8 mouse cellular contexts compared by ENCODE assay signal in the genomic region with DNA sequence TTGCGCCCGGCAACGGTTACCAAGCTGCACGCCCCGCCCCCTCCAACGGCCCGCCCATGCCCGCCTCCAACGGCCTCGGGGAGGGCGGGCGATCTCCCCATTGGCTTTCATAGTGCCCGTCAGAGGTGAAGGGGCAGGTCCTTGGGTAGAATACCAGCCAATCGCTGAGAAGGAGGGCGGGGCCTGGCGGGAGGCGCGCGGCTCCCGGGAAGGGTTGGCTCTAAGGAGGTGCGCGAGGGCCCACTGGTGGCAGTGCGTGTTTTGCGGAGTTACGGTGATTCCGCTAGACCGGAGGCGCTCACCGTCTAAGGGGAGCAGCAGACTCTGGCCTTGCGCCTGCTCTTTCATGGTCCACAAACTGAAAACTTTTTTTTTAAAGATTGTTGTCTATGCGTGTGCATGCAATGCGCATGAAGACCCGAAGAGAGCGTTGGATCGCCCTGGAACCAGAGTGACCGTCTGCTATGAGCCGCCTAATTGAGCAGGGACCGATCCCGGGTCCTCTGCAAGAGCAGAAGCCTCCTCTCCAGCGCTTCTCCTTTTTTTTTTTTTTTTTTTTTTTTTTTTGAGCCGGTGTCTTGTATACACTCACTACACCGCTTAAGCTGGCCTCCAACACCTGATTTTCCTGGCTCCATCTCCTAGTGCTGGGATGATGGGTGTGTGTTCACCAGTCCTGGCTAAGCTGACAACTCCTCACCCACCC. TPM values are rescaled to one million over a fixed set of nuclear protein-coding genes. Genes with fewer than 3 reads are reported as not detected.
DNase-seq lines count a peak whose midpoint lies in the region; ATAC-seq lines count a peak whose summit lies in the region.

No protein-coding gene starts in this region.

- H3K9me3 ChIP-seq in hindbrain, embryonic 15.5 days: no peaks in the 10 kb centered on the region

- peak overlapping the region; percentile 84 for H3K4me2 ChIP-seq in hindbrain, embryonic 15.5 days

- peak; percentile 98 for DNase-seq in R1 (ENCODE audit: low read depth, low spot score)
- peak; percentile 98 to 100 for DNase-seq in cerebellum, postnatal 25 days
- peak; percentile 94 for DNase-seq in frontal cortex, postnatal 25 days (ENCODE audit: low spot score in 2 of 2)
- peak; percentile 97 for DNase-seq in left cerebral cortex, adult 11 months (ENCODE audit: low spot score)
- peak; percentile 99 for DNase-seq in lung, postnatal 4 days
- DNase-seq in retina, postnatal 7 days (ENCODE audit: low read depth, low spot score): peak; percentile 99
- peak; percentile 94 for DNase-seq in urinary bladder, adult 2 months (ENCODE audit: low spot score)

- no peak overlapping the region for H3K27ac ChIP-seq in hindbrain, embryonic 15.5 days (replicated peaks)

- no peaks in the 10 kb centered on the region for H3K36me3 ChIP-seq in hindbrain, embryonic 15.5 days

- H3K4me3 ChIP-seq in hindbrain, embryonic 15.5 days: peak overlapping the region; percentile 68

- 1% methylated on average over 41 of the region's 42 CpGs for WGBS in hindbrain, embryonic 15.5 days

- H3K4me1 ChIP-seq in hindbrain, embryonic 15.5 days (replicated peaks): peaks cover 20% of the 10 kb centered on the region

- peaks cover 10% of the 10 kb centered on the region; the same call in 1 of the 2 replicates for H3K27me3 ChIP-seq in hindbrain, embryonic 15.5 days

- peak; percentile 99 for ATAC-seq in hindbrain, embryonic 15.5 days (ENCODE audit: low FRiP score, low read depth)

- peak overlapping the region; percentile 49 for H3K9ac ChIP-seq in hindbrain, embryonic 15.5 days

RNA-seq across cellular contexts. Expression of a gene that starts 0.5 kb away (rescaled TPM):
- 4.8 and 6.7 TPM in 2 replicates for polyA plus RNA-seq in hindbrain, embryonic 15.5 days (2015; fragmentation: Nextera tagmentation; extraction: Ambion mirVana)
- 6.6 and 9.4 TPM in 2 replicates for polyA plus RNA-seq in urinary bladder, adult 2 months (2012; rRNA removed)

RNA-seq across cellular contexts. Expression of a gene that starts 43.0 kb away (rescaled TPM):
- polyA plus RNA-seq in hindbrain, embryonic 15.5 days (2015; fragmentation: Nextera tagmentation; extraction: Ambion mirVana): not detected in 2 replicates
- polyA plus RNA-seq in urinary bladder, adult 2 months (2012; rRNA removed): 0.03 TPM in 1 of 2 replicates, not detected in the other

RNA-seq across cellular contexts. Expression of a gene that starts 44.0 kb away (rescaled TPM):
- 0.43 and 0.61 TPM in 2 replicates for polyA plus RNA-seq in hindbrain, embryonic 15.5 days (2015; fragmentation: Nextera tagmentation; extraction: Ambion mirVana)
- 2.9 and 3.1 TPM in 2 replicates for polyA plus RNA-seq in urinary bladder, adult 2 months (2012; rRNA removed)
